Mouse (Mus musculus): ENCODE results near the gene Hint1.

The Hint1 gene

GRCm38 (mm10) chr11:54861471-54862420 is 4.4 kb upstream of the Hint1 start:
- no peak for DNase-seq (ENCODE audit: low read depth, low spot score)

- peak; percentile 80 for DNase-seq (ENCODE audit: low read depth, low spot score)
Observed at GRCm38 (mm10) chr11:54862621-54863520, 3.3 kb upstream of the Hint1 start.

- no peak for DNase-seq (ENCODE audit: low read depth, low spot score)
Observed at GRCm38 (mm10) chr11:54865330-54866085, 675 bp upstream of the Hint1 start.

- peak; percentile 53 for DNase-seq (ENCODE audit: low read depth, low spot score)
Observed at GRCm38 (mm10) chr11:54867049-54867385, 834 bp downstream of the Hint1 start.

GRCm38 (mm10) chr11:54867903-54868434 is 1.8 kb downstream of the Hint1 start:
- DNase-seq (ENCODE audit: low read depth, low spot score), result no peak

GRCm38 (mm10) chr11:54868445-54868844 is 2.3 kb downstream of the Hint1 start:
- DNase-seq (ENCODE audit: low read depth, low spot score), result no peak

- DNase-seq (ENCODE audit: low read depth, low spot score), result no peak
Observed at GRCm38 (mm10) chr11:54869318-54869717, 3.1 kb downstream of the Hint1 start.

GRCm38 (mm10) chr11:54871831-54872537 is 5.8 kb downstream of the Hint1 start:
- DNase-seq (ENCODE audit: low read depth, low spot score), result no peak

- DNase-seq (ENCODE audit: low read depth, low spot score), result no peak
Observed at GRCm38 (mm10) chr11:54876031-54876430, 9.8 kb downstream of the Hint1 start.

GRCm38 (mm10) chr11:54878893-54879292 is 12.7 kb downstream of the Hint1 start:
- DNase-seq (ENCODE audit: low read depth, low spot score), result no peak

GRCm38 (mm10) chr11:54879434-54879833 is 13.3 kb downstream of the Hint1 start:
- DNase-seq (ENCODE audit: low read depth, low spot score), result peak; percentile 64

GRCm38 (mm10) chr11:54879922-54880321 is 13.7 kb downstream of the Hint1 start:
- DNase-seq (ENCODE audit: low read depth, low spot score), result no peak

GRCm38 (mm10) chr11:54881051-54881474 is 14.9 kb downstream of the Hint1 start:
- no peak for DNase-seq (ENCODE audit: low read depth, low spot score)

- peak; percentile 63 for DNase-seq (ENCODE audit: low read depth, low spot score)
Observed at GRCm38 (mm10) chr11:54882671-54883070, 16.5 kb downstream of the Hint1 start.

- no peak for DNase-seq (ENCODE audit: low read depth, low spot score)
Observed at GRCm38 (mm10) chr11:54884197-54884828, 18.1 kb downstream of the Hint1 start.

GRCm38 (mm10) chr11:54884937-54885336 is 18.8 kb downstream of the Hint1 start:
- no peak for DNase-seq (ENCODE audit: low read depth, low spot score)

GRCm38 (mm10) chr11:54885406-54885805 is 19.2 kb downstream of the Hint1 start:
- no peak for DNase-seq (ENCODE audit: low read depth, low spot score)

- no peak for DNase-seq (ENCODE audit: low read depth, low spot score)
Observed at GRCm38 (mm10) chr11:54887927-54888326, 21.7 kb downstream of the Hint1 start.

GRCm38 (mm10) chr11:54891341-54891740 is 25.2 kb downstream of the Hint1 start:
- DNase-seq (ENCODE audit: low read depth, low spot score), result no peak

GRCm38 (mm10) chr11:54892091-54892490 is 25.9 kb downstream of the Hint1 start:
- no peak for DNase-seq (ENCODE audit: low read depth, low spot score)
